Mouse (Mus musculus) heart, adult 2 months (tissue): Measurements from ENCODE around the gene Zdhhc21.

Experiments
- CTCF ChIP-seq: fragments of 200-600 bp; IDR thresholded peaks from 2 replicates; pipeline ENCODE4 v1.8.1; 2022; ENCODE audit warnings: antibody characterized with exemption, mild to moderate bottlenecking, moderate library complexity
- EP300 ChIP-seq: fragments of 200-500 bp; IDR thresholded peaks from 2 replicates; pipeline ENCODE4 v1.6.1; 2011; ENCODE audit warnings: low read depth, low read length, control low read depth; ENCODE audit not compliant: insufficient read depth

GRCm38 (mm10) chr4:82872121-82872520 is 12.4 kb upstream of the Zdhhc21 start:
- TF ChIP-seq EP300: no peak
- TF ChIP-seq CTCF: no peak
